Mouse (Mus musculus) activated CD4-positive, CD25-positive, alpha-beta regulatory T cell, adult 4 months (primary cell): Measurements from ENCODE around the gene Olfr209. TPM values are rescaled to one million over a fixed set of nuclear protein-coding genes. Genes with fewer than 3 reads are reported as not detected.
"Not testable (repeated sequence)": the region's sequence is repeated elsewhere in the genome, so short reads cannot be mapped to it uniquely, and the experiment has no call there.

Experiments used
- ATAC-seq: one replicate; pipeline ENCODE4 v1.8.0; 2017
- polyA plus RNA-seq, 2 experiments: library from polyadenylated mRNA; unstranded; fragments of 100-300 nt; shearing (Covaris generic); gene quantifications; one replicate each; pipeline ENCODE4 v1.2.1; 2017

Olfr209 gene
- polyA plus RNA-seq: not detected

DNA sequence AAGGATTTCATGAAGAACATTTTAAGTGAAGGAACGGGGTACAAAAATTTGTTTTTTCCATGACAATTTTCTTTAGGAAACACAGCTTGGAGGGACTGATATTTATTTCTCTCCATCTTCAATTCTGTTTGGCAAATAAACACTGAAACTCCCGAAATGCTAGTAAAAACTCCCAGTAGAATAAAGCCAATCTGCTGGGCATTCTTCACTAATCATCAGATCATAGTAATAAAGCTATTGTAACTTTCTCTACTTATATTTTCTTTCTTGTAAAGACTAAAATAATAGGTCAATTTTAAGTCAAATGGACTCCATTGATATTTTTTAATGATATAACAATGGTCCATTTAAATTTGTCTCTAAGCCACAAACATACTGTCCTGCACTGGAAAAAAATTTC lies at the start of gene Olfr209:
Olfr209 (minus strand) TSS at position 101 of the 400 bp plus-strand sequence.
- ATAC-seq: no peak

DNA sequence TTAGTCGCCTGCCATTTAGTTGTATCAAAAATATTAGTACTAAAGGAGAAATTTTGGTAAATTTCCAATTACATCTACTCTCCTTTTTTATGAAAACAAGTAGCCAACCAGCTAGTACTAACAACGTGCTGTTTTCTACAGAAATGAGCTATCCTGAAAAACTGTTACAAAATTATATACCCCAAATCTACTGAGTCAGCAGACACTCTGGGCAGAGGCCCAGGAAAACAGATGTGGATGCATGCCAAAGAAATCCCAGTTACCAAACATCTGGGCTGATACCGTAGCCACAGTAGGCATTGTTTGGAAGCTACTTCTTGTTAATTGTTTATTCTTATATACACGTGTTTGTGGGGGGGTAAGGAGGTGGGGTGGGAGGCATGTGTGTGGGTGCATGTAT lies 49.7 kb upstream of the Olfr209 start:
- no peak for ATAC-seq

DNA sequence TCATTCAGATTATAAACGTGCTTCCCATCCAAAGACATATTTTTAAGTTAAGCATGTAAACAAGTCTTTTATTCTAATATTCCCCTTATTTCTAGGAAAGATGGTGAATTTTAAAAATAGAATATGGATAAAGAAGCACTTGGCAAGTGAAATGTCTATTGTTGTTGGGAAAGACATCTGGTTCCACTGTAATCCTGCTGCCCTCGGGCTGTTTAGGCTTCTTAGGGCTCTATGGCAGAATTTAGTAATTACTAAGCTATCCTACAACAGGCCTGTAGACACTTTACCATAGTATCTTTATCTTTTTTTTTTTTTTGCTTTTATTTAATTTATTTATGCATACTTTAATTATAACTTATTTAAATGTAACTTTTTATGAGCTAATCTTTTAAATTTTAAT lies 46.0 kb upstream of the Olfr209 start:
- ATAC-seq: no peak

DNA sequence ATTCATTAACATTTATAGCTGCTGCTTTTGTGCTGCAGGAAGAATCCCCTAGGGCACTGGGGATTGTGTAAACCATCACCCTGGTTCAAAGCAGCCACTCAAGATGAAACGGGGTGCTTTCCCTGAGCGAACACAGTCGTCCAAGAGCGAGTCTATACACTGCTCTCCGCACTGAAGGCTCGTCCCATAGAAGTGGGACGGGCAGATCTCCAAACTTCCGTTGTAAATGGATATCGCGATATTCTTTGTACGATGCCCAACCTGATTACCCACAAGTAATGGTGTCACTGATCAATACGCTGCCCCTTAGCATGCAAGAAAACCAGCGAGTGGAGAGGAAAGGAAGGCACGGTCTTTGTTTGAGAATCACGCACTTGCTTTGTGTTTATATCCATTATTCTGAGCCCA lies 45.6 kb upstream of the Olfr209 start:
- no peak for ATAC-seq

DNA sequence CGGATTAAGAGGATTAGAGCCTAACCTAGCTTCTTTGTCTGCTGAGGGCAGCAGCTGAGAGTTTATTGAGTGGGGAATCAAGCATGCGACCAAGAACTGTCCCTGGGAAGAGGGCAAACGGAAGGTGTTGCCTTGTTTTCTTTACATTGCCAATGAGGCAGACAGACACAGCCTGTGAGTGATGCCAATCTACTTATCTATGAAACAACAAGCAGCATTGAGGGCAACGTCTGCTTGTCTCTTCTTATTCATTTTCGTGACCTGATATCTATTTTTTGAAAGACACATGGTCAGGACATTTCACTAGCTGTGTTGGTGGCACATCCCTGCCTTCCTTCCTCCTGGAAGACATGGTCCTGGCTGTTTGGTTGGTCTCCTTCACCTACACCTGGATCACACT lies 43.2 kb upstream of the Olfr209 start, which contains the start of gene Gabrr3:
Gabrr3 (plus strand) TSS at position 301 of the 400 bp plus-strand sequence.
- ATAC-seq: no peak

DNA sequence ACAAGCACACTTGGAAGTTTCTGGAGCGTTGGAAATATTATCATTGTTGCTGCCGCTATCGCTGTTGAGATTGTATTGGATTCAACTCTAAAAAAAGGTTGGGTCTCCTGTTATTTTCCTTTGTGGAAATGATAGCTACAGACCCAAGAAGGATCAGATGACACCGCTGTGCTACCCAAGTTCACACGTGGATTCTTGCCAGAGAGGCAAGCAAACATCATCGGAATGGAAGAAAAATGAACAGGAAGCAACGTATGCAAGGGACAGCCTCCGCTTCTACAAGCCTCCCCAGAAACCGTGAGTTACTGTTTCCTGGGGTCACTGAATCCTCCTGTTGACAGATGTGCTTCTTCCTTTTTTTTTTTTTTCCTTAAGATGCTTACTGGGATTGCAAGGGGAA lies 41.0 kb upstream of the Olfr209 start:
- ATAC-seq: no peak

DNA sequence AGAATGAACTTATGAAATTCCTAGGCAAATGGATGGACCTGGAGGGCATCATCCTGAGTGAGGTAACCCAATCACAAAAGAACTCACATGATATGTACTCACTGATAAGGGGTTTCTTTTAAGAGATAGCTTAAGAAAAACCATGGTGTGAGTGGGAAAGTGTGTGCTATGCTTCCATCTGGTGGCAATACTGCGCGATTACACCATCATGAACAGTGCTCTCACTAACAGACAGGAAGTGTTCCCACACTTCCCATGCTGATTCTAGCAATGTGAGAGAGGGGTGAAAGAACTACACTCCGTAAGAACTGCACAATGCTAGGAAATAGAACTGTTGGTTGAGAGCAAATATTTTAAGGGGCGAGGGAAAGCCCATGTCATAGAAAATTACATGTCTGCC lies 39.9 kb upstream of the Olfr209 start:
- peak; percentile 96 for ATAC-seq

DNA sequence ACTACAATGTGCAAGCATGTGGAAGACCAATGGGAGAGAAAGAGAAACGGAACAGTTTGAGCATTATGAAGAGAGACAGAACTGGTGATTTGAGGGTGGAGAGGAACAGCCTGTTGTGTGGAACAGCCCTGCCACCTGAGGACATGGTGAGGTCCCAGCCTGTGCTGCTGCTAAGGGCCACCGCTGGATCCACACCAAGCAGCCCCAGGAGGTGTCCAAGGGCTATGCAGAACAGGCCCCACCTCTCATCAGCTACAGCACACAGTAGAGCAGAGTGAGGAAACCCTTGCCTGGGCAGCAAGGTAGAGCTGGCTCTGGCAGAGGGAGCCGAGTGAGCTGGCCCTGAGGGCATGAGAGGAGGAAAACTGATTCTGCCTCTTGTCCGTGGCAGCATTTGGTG lies 38.2 kb upstream of the Olfr209 start:
- ATAC-seq: no peak

DNA sequence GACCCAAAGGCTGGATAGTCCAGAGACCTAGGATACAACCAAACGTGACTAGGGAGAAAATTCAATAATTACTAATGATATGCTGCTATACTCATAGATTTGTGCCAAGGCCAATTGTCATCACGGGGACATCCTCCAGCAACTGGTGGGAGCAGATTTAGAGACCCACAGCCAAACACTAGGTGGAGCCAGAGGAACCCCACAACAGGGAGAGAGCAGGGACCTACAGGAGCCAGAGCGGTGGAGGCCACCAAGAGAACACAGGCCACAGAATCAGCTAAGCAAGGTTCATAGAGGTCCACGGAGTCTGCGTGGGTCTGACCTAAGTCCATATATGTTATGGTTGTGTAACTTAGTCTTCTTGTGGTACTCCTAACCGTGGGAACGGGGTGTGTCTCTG lies 37.3 kb upstream of the Olfr209 start:
- no peak for ATAC-seq

DNA sequence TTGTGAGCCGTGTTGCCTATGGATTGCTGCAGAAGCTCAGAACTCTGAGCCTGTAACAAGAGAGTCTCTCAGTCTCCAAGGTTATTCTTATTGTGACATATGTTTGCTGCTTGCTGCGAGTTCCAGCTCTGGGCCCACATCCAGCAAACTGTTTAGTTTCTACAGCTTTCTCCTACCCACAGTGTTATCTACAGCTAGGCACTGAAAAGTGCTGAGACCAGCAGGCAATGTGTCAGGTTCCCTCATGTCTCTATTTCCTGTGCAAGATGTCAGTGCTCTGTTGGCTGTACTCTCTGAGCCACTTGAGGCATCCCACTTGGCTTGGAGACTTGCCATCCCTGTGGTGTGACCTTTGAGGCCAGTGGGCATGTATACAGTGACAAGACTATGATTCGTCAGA lies 29.5 kb upstream of the Olfr209 start:
- no peak for ATAC-seq

DNA sequence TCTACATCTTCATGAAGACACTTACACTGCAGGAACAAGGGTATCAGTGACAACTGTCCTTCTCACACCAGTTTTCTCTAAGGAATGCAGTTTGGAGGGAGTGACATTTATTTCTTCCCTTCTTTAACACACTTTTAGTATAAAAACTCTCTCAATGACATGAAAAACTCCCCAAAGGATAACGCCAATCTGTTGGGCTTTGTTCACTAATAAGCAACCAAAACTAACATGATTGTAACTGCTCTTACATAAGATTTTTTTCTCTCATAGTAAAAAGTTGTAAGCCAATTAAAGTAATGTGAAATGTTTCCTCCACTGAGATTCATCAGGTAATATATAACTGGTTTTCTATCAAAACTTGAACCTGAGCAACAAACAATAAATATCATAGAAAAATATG lies 14.6 kb downstream of the Olfr209 start, which contains the start of gene Olfr206:
Olfr206 (minus strand) TSS at position 101 of the 400 bp plus-strand sequence.
- no peak for ATAC-seq

DNA sequence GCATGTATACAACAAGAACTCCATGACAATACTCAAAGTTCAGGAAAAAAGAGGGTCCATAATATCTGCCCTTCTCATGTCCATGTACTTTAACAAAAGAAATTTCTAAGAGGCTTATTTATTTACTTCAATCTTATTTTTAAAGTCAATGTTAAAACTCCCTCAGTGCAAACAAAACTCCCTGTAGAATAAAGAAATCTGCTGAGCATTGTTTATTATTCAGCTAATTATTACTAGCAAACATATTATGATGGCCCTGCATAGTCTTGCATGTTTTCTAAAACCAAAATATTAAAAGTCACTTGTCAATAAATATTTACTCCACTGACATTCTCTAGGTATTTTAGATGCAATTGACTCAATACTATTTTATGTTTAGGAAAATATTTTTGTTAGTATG lies 32.8 kb downstream of the Olfr209 start, which contains the start of gene Olfr205:
Olfr205 (minus strand) TSS at position 101 of the 400 bp plus-strand sequence.
- no peak for ATAC-seq

DNA sequence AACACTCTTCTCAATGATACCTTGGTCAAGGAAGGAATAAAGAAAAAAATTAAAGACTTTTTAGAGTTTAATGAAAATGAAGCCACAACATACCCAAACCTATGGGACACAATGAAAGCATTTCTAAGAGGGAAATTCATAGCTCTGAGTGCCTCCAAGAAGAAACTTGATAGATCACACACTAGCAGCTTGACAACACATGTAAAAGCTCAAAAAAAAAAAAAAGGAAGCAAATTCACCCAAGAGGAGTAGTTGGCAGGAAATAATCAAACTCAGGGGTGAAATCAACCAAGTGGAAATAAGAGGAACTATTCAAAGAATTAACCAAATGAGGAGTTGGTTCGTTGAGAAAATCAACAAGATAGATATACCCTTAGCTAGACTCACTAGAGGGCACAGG lies 40.5 kb downstream of the Olfr209 start:
- ATAC-seq: not testable (repeated sequence)

DNA sequence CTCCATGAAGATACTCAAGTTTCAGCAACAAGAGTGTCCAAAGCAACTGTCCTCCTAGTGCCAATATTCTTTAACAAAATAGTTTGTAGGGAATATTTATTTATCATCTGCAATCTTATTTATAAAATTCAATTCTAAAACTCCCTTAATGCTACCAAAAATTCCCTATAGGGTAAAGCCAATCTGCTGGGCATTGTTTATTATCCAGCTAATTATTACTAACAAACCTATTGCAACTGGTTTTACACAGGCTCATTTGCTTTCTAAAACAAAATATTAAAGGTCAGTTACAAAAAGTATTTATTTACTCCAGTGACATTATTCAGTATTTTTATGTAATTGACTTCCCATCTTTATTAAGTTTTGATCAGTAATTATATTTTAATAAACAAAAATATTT lies 45.6 kb downstream of the Olfr209 start, which contains the start of gene Olfr204:
Olfr204 (minus strand) TSS at position 101 of the 400 bp plus-strand sequence.
- ATAC-seq: no peak

Other genes with a start within 250 kb of the Olfr209 start
- not detected for gene Olfr194, start 242.9 kb downstream of the Olfr209 start, polyA plus RNA-seq
- not detected for gene Olfr195, start 216.9 kb downstream of the Olfr209 start, polyA plus RNA-seq
- gene Olfr196, start 193.5 kb downstream of the Olfr209 start, polyA plus RNA-seq: not detected
- not detected for gene Olfr198, start 160.5 kb downstream of the Olfr209 start, polyA plus RNA-seq
- not detected for gene Olfr199, start 144.2 kb downstream of the Olfr209 start, polyA plus RNA-seq
- gene Olfr201, start 91.4 kb downstream of the Olfr209 start, polyA plus RNA-seq: not detected
- under 1 TPM in 1 of 2 experiments, not detected in 1; 0.37 TPM for gene Olfr202, start 77.2 kb downstream of the Olfr209 start, polyA plus RNA-seq
- gene Olfr203, start 65.1 kb downstream of the Olfr209 start, polyA plus RNA-seq: not detected
- gene Olfr204, start 45.7 kb downstream of the Olfr209 start, polyA plus RNA-seq: not detected
- not detected for gene Olfr205, start 32.9 kb downstream of the Olfr209 start, polyA plus RNA-seq
- gene Olfr206, start 14.7 kb downstream of the Olfr209 start, polyA plus RNA-seq: not detected
- gene Gabrr3, start 43.3 kb upstream of the Olfr209 start, polyA plus RNA-seq: not detected
- gene Riox2, start 107.8 kb upstream of the Olfr209 start, polyA plus RNA-seq: 10 to 100 TPM; 81.2 to 94.4 TPM
- gene Crybg3, start 237.0 kb upstream of the Olfr209 start, polyA plus RNA-seq: 10 to 100 TPM; 11.6 to 11.7 TPM